Mouse (Mus musculus) CH12F3 (cell line): ENCODE measurements around the gene AC124108.1.

Source experiments
- in situ Hi-C: fragments of 300-500 bp; cut with MboI; formaldehyde crosslinking; loops from 2 replicates; pipeline ENCODE4 v1.14.3; 2020; ENCODE audit warnings: low sequenced_read_pairs

Gene AC124108.1

DNA sequence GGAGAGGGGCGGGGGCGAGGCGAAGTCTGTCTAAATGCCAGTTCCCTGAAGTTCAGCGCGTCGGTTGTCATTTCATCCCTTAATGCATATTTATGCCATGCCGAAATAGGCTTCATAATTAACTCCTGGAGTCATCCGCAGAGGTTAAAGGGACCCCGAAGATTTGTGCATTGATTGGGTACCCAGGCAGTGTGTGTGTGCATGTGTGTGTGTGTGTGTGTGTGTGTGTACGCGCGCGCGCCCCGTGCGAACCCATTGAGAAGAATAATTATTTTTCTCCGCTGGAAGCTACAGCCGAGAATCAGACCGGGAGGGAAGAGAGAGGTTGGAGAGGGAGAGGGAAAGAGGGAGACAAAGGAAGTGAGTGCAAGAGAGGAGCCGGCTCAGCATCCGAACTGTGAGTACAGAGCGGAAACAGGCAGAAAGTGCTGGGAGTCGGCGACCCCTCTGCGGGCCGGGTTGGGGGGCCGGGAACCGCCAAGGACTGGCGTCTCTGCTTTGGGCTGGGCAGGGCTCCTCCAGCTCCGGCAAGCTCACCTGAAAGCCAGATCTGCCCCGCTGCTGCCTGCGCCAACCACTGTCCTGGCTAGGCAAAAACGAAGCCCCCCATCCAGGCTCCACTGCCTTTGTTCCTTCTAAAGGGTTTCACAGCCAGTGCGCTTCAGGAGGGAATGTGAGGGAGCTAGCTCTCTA, at the start of gene AC124108.1, which contains the start of gene Lemd1:
TSS of gene AC124108.1 (plus strand) at position 365 of the 693 bp plus-strand sequence.
TSS of gene Lemd1 (plus strand) at position 339 of the 693 bp plus-strand sequence.
- in situ Hi-C loops: no loop called here

DNA sequence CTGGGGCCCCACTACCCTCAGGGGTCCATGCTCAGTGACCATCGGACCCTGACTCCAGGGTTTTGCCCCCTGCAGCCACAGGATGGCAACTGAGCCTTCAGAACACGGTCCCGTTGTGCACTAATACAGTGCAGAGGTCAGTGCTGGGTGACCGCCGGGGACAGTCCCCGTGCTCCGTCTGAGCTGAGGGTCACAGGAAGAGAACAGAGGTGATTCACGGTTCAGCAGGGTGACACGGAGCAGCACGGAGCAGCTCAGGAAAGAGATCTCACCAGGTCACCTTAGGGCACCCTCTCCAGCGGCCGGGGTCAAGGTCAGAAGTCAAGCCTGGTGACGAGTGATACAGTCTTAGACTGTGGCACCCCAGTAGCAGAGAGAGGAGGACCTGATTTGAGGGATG, 49.5 kb upstream of the AC124108.1 start:
- in situ Hi-C loops: no loop called here

DNA sequence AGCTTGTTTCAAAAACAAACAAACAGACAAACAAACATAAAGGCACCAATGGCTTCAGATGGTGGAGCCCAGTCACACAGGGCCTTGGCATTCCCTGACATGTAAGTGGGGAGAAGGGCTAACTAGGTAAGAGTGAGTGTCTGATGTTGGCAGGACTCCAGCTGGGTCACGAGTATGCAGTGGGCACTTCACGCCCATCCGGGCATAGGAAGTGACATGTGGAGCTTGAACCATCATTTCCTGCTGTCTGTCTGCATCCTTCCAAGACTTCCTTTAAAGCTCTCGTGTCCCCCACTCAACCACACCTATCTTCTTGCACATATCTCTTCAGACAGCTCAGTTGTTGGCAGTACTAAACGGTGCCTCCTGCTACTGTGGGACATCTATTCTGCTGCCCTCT, 48.2 kb upstream of the AC124108.1 start:
- in situ Hi-C loops: no loop called here

DNA sequence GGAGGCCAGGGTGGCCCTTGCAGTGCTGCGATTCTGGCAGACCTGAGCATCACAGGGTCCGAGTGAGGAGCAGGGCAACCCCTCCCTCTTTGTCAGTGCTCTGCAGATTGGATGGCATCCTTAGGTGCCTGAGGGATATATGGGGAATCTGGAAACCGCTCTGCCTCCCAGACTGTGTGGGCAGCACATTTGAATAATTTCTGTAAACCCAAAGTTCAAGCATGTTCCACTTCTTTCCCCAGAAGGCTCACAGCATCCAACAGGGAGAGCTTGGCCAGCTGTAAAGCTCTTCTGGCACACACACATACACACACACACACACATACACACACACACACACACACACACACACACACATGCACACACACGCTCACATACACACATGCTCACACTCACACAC, 47.5 kb upstream of the AC124108.1 start:
- in situ Hi-C loops: no loop called here

DNA sequence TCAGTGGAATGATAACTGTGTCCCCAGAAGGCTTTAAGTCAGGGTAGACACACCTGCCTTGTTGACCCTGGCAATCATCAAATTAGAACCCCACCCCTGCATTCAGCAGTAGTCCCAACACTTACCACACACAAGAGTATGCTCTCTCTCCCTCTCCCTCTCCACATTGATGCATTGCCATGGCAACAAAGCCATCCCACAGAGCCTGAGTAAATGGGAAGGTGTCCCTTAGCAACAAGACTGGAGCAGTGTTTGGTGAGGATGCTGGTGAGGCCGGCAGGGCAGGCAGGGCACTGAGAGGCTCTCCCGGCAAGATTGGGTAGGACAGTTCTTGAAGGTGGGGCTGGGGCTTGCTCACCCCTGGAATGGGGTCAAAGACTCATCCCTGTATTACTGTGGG, 47.0 kb upstream of the AC124108.1 start:
- in situ Hi-C loops: no loop called here

DNA sequence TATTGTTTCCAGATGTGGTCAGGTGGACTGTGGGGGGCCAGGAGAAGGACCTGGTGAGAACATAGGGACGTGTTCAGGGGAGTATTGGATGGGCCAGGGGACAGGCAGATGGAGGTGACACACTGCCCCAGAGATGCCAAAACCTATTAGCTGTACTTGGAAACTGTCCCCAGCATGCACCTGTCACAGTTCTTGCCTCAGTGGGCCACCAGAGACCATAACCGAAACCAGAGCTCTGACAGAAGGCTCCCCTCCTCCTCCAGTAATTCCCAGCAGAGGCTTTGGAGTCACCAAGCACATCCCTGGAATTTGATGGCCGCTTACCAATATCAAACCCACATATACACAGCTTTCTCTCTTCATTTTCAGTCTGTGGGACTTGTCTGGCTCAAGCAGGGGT, 46.4 kb upstream of the AC124108.1 start:
- in situ Hi-C loops: no loop called here

DNA sequence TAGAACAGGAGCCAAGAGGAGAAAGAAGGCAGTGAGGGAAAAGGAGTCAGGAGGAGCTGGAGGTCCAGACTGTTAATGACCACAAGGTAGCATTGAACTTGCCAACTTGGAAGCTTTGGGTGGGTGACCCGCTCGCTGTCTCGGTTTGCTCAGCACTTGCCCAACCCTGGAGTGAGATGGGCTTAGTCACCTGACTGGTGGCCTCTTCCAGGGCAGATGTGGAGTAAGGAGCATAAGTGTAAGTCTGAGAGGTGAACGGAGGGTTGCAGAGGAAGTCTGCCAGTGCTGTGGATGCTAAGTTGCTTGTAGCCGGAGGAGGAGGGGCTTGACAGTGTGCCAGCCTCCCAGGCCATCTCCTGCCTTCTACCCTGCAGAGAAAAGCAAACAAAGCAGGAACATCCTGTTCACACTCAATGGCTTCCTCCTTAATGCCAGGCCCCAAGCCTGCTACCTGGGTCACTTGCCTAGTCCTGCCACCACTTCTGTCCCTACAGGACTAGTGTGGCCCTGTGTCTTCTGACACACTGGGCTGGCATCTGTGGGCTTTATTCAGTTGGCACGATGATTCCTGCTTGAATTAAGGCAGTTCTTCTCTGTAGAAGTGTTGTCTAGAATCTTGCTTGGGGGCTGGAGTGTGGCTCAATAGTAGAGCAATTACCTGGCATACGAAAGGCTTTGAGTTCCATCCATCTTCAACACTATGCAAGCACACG, 45.1 kb upstream of the AC124108.1 start:
- in situ Hi-C loops: no loop called here

DNA sequence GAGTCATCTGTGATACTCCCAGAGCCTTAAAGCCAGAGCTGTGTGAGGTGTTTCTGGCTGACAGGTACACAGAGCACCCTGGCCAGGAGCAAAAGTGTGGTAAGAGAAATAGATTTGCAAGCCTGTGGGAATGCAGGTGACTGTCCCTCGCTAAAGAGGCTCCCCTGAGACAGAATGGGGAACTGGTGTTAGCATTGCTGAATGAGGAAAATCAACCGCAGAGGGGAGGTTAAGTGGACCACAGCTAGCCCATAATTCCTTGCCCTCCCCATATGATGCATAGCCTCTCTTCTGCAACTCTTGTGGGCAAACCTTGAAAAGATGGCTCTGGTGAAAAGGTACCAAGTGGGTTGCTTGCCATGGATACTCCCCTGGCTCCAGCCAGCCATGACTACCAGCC, 41.8 kb upstream of the AC124108.1 start:
- in situ Hi-C loops: no loop called here

DNA sequence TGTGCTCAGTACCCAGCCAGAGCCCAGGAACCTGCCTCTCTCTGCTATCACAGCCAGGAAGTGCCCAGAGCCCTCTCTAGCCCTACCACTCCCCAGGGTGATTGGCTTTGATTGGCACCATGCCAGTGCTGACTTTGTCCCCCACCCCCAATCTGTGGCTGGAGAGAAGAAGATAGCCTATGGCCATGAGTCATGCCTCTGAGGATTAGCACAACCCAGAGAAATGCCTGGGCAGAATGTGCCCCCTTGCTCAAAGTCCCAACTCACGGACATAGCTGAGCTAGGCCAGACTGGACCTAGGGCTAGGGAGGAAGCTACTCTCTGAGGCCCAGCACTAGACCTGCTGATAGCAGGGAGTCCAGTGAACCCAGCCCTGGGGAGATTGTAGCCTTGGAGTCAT, 41.1 kb upstream of the AC124108.1 start:
- in situ Hi-C loops: no loop called here

DNA sequence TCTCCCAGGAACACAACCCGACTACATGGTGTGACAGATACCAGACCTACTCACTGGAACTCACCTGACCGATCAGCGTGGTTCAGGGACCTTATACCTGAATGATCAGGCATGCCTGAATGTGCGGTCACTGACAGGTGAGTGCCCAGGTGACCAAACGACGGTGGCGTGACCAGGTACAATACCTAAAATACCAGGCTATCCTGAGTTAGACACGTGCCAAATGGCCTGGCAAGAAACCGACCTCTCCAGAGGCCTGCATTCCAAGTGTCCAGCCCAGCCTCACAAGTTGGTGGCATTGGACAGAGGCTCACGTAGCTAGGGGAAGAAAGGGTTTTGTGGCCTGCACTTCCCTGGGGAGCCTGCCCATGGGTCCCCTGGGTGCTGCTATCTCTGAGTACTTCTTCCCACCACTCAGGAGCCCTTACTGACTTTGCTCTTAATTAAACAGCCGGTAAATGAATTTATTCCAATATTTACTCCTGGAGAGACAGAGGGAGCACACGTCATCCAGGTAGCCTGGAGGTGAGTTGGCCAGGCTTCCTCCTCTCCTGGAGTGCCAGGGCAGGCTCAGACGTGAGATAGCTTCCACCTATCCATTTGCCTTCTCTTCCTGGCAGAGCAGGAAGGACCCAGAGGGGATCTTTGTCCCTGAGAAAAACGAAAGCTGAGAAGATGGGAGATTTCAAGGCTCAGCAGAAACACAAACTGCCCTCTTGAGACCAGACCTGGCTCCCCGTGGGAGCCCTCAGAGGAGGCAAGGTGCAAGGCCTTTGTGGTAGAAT, 40.2 kb upstream of the AC124108.1 start:
- in situ Hi-C loops: no loop called here

DNA sequence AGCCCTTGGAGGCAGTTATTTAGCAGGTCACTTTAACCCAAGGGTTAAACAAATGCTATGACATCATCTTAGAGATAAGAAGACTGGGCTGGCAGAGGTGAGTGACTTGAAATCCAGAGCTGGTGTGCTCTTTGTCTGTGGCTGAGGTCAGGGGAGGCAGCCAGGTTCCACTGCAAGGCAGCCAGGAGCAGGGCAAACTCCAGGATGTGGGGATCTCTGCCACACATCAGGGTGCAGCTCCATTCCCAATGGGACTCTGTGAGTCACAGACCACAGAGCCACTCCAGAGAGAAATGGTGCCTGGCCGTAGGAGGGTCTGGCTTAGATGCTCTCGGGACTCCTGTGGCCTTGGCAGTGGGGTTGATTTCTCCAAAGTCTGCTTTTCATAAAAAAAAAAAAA, 39.3 kb upstream of the AC124108.1 start:
- in situ Hi-C loops: no loop called here

DNA sequence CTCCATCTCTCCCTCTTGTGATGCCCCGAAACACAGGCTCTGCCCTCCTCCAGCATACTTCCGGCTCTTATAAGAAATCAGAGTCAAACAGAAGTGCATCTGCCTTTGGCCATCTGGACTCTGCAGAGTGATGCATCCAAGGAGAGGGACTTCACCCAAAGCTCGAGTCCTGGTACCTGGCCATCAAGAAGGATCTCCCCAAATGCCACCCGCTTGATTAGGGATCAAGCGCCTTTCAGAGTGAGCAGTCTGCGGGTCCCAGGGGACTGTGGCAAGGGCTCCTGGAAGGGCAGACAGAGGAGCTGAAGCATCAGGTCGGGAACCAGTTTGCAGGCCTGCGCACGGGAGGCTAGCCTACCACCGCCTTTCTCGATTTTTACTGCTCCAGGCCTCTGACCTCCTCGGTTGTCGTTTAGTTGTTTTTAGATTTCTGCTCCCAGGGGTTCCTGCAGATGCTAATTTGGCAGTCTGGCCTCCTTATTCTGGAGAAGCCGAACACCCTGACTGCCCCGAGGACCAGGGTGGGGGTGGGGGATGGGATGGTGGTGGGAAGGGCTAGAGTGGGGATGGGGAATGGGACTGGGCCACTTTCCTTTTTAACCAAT, 38.1 kb upstream of the AC124108.1 start:
- in situ Hi-C loops: no loop called here

DNA sequence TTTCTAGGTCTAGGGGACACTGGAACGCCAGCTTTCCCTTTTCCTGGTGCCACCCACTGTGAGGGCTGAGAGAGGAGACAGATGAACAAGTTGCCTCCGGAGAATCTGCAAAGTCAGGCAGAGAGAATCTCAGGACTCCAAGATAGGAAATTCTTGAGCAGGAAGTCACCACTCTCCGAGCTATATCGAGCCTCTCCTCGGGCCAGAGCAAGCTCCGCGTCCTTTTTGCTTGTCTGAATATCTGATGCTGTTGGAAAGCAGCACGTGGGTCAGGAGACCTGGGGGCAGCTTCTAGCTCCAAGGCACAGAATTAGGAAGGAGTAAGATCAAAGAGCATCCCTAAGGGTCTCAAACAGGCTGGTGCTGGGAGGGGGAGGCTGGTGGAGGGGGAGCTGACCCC, 37.6 kb upstream of the AC124108.1 start:
- in situ Hi-C loops: no loop called here

DNA sequence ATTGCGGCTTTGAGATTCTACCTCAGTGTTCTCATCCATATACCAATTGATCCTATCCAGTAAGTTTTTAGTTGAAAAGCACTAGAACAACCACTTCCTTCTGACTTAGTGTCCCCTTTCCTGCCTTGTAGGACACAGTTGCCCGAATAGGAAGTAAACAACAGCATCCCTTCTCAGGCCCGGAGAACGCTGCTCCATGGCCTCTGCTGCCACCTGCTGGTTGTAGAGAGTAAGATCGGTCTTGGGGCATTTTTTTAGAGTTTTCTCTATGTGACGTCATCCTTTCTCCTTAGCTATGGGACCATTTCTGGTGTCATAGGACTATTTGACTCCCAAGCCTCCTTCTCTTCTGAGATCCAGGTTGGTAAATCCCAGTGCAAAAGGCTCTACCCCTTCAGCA, 35.5 kb upstream of the AC124108.1 start:
- in situ Hi-C loops: loop anchor here (5.0 kb wide), 1 partner anchor 33 kb away; no protein-coding TSS in a partner anchor

DNA sequence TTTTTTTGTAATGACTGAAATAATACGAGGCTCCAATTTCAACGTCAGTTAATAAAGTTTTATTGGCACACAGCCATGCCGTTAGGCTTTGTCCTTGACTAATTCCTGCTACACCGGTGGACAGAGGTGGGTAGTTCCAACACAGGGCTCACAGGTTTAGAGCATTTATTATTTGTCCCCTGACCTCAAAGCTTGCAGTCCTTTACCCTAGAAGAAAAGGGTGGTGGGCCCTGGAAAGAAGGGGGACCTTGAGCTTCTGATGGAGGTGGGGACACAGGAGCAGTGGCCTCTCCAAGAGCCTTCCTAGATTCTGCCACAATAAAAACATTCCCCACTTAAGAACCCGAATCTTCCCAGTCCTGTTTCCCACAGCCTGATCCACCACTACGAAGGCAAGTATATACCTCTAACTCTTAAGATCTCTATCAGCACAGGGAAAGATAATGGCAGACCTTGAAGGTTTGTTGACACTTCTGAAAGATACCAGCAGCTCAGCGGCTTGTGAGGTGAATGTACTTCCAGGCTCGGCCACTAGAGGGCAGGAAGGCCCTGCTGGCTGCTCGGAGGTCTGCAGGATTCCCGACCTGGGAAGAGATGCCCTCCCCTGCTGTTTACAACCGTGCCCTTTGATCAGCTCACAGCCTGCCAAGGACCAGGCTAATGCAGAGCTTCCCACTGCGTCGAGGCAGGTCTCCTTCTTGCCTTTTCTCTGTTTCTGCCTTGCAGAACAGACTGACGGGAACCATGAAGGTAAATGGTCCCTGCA, 34.1 kb upstream of the AC124108.1 start:
- in situ Hi-C loops: loop anchor here (5.0 kb wide), 1 partner anchor 35 kb away; no protein-coding TSS in a partner anchor

DNA sequence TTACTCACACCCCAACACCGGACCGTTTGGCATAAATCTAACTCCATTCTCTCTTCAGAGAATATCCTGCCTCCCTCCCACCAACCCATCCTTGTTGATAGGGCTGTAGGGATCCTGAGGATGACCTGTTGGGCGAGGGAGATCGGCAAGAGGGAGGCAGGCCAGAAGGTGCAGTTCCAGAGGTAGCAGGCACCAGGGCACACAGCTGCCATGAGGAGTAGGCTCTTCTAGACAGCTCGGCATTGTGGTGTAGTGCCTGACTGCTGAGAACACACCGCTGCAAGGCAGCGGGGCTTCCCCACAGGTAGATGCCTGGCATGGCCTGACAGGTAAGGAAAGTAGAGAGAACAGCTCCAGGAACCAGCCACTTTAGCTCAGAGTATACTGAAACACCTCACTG, 33.4 kb upstream of the AC124108.1 start:
- in situ Hi-C loops: loop anchor here (5.0 kb wide), 1 partner anchor 36 kb away; no protein-coding TSS in a partner anchor

DNA sequence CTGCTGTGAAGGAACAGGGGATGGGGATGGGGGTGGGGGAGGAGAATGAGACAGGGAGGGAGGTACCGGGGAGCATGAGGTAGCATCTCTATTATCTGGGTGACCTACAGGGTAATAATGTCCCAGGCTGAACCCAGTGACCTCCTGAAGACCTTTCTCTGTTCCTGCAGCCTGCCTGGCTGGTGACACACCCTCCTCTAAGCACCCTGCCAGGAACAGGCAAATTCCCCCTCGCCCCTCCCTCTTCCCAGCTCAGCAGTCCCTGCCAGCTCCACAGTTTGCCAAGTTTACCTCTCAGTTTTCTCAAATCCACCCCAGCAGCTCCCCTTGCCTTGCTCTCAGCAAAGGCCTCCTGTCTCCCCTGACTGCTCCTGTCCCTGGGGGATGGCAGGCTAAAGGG, 32.5 kb upstream of the AC124108.1 start:
- in situ Hi-C loops: loop anchor here (5.0 kb wide), 1 partner anchor 36 kb away; no protein-coding TSS in a partner anchor

DNA sequence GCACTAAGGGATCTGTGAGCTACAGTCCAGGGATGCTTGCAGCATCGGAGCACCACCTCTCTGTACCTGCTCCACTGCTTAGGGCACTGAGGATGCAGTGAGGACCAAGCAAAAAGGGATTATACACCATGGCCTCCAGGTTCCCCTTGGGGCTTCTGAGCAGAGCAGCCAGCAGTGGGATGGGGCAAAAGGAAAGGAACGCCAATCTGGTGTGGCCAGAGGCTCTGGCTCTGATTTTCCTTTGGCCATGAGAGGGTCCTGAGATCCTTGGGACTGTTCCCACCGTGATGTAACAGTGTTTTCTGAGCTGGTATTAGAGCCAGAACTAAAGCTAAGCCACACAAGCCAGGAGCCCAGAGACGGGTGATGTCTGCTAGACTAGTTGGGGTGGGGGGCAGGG, 31.6 kb upstream of the AC124108.1 start:
- in situ Hi-C loops: loop anchor here (5.0 kb wide), 2 partner anchors 37 to 78 kb away; no protein-coding TSS in a partner anchor

DNA sequence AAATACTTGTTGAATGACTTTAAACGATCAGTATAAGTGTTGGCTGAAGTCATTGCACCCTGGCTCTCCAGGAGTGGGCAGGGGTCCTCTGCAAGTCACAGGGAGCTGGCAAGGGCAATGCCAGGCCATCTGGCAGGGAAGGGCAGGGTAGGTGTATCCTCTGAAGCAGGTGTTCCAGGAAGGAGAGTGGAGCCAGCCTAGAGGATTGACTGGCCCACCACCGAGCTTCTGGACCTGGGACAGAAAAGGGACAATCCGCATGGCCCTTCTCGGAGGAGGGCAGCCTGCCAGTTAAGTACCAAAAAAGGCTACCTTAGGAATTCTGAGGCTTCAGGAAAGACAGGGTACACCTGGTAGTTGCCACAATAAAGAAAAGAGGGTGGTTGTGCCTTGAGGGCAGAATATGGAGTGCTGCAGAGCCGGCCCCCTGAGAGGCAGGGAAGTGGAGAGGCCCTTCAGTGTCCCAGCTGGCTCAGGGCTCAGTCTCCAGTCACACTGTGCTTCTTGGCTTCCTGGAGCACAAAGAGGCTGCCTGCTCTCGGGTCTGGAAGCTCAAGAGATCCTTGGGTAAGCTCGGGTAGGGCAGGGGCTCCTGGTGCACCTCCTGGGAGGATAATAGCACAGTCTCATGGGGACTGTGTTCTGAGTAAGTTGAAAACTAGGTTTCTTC, 29.9 kb upstream of the AC124108.1 start:
- in situ Hi-C loops: loop anchor here (5.0 kb wide), 1 partner anchor 76 kb away; no protein-coding TSS in a partner anchor
